Mouse (Mus musculus) retina, postnatal 1 day (tissue): ENCODE results near the gene Cdh12.

Experiments used
- DNase-seq: peaks from one replicate; pipeline ENCODE4 v3.0.0-alpha.2; 2012

Cdh12 gene

DNA sequence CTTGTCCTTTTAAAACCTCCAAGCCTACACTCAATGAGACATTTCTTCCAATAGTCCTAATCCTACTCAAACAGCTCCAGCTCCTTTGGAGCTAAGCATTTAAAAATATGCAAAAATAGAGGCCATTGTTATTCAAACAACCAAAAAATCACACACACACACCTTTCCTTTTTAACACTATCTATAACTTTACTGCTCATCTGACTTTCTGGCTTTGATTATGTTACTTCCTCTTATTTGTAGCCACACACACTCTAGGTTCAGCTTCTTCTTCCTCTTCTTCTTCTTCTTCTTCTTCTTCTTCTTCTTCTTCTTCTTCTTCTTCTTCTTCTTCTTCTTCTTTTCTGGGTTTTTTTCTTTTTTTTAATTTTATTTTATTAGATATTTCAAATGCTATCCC, 323.2 kb downstream of the Cdh12 start:
- no peak for DNase-seq

DNA sequence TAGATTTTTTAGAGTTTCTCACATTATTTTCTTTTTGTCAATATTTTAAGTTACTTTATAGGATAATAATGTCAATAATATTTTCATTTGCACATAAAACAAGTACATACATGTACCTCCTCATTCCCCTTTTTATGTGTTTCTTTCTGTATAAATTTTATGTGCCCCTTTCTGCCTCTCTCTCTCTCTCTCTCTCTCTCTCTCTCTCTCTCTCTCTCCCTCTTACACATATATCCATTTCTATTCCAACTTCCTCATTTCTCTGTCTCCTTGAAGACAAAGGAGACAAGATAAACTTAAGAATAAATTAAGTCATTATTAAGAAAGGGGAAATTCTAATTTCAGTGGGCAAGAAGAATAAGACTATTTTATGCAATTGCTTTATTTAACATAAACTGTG, 324.4 kb downstream of the Cdh12 start:
- no peak for DNase-seq

DNA sequence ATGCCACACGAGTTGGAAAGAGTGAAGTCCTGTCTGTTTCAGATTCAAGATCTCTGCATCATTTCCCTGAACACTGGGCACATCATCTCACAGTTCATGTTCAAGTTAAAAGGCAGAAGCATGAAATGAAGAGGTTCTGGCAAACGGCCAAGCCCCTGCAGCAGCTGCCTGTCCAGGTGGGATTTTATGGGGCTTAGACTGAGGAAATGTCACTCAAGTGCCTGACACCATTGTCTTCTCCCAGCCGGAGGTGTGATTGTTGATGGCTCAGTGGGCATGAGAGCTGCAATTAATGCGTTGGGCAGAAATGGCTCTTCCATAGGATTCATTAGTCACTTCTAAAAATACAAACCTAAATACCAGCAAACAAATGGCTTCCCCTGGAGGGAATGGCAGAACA, 347.9 kb downstream of the Cdh12 start:
- peak; percentile 39 for DNase-seq

DNA sequence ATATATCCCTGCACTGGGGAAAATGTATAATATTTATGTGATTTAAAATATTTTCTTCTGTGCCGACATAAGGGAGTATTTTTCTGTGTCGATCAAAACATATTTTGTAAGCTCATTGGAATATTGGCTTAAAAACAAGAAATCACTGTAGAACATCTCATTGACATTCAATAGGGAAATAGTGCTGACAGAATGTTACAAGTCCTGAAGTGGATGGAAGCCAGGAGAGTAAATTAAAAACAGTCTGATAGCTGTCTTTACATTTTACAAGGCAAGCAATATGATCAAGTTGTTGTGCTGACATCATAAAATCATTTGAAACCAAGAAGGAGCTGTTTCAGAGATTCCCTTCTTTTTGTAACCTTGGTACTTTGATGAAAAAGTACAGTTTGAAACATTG, 349.5 kb downstream of the Cdh12 start:
- DNase-seq: no peak

DNA sequence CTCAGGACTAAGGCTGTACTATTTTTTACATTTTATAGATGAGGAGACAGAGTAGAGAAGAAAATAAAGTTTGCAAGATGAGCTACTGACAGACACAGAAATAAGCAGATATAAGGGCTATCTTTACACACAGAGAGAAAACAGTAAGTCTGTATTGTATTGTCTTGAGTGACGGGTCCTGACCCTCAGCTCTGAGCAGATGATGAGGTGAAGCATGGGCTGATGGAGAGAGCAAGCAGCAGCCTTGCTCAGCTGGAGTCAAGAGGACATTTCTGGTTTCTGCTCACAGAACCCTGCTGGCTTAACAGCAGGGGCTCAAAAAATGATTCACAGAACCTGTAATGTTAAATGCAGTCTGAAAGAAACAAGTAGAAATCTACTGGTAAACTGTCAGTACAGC, 386.8 kb downstream of the Cdh12 start:
- peak; percentile 1 for DNase-seq

DNA sequence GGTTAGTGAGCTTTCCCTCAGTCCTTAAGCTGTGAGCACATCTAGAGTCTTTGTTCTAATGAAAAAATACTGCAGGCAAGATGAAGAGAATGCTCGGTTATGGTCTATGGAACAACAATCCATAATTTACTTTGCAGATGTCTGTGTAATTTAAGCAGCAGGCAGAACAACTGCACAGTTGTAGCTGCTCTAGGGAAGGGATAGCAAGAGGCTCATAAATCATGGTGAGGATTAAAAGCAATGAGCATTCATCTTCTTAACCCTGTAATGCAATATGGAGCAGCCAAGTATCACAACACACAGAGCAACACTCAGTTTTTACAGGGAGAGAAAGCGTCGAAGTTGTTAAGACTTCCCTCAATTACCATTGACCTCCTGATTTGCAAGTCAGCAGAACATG, 387.9 kb downstream of the Cdh12 start:
- DNase-seq: no peak

DNA sequence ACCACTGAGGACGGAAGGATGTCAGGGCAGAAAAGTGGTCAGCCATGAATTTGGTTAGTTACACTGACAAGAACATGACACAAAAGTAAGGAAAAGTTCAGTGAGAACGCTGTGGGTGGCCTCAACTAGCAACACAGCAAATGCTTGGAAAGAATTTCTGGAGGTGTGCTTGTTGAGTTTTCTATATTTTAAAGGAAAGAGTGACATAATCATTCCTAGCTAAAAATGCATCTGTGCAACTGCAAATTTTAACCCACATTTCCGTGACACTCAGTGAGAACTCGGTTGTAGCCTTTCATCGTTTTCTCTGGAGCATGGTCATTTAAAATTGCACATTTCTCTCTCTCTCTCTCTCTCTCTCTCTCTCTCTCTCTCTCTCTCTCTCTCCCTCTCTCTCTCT, 392.4 kb downstream of the Cdh12 start:
- no peak for DNase-seq

DNA sequence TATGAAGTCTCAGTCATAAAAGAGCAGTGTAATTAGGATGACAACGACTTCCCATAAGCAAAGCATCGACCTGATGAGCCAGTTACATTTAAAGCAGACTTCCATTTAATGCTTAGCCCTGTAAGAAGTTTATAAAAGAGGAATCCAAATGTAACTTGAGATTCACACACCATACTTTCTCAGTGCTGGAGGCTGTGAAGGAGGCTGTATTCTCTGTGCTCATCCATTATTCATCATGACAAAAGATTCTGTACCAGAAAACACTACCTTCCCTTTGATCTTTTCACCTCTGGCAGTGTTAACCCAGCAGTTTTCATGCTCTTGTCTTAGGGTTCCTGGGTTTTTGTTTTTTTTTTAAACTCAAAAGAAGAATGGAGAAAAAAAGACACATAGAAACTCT, 414.0 kb downstream of the Cdh12 start:
- no peak for DNase-seq

DNA sequence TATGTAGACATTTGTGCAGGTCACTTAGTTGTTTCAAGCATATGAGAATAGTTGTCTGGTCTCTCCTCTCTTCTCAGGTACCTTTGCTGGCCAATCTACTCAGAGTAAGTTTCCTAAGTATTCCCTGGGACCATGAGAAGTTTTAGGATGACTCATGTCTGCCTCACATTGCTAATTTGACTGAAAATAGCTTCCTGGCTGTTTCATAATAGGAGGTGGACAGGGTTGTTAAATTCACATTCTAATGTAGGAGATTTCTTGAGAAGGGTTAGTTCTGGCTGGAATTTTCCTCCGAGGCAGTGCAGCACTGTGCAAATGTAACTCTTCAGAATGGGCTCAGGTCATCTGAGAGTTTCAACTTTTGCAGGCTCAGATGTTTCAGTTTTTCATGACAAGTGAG, 423.5 kb downstream of the Cdh12 start:
- no peak for DNase-seq

DNA sequence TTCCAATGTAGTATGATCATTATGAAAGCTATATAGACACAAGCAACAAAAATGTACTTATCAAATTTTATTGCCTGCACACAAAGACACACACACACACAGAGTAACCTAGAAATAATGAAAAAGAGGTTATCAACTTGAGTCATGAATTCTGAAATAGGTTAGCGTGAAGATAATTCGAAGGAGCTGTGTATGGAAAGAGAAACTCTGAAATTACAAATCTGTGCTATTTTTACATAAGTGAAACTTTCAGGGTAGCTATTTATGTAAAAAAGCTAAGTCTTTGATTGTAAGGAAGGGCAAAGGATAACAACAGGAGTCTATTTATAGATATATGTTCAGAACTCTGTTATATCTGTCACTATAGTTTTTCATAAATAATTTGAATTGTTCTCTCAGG, 427.9 kb downstream of the Cdh12 start:
- no peak for DNase-seq

DNA sequence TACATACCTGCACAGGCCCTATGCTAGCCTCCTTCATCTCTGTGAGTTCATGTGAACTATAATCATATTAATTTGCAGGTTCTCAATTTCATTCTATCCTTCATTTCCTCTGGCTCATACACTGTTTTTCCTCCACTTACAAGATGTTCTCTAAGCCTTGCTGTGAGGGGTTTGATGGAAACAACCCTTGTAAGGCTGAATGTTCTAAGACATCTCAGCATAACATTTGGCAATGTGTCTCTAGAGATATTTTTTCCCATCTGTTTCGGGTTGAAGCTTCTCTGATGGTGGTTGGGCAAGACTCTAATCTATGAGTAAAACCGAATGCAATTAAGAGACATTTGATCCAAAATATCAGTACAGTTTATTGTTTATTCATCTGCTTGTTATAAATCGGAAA, 444.4 kb downstream of the Cdh12 start:
- DNase-seq: no peak

DNA sequence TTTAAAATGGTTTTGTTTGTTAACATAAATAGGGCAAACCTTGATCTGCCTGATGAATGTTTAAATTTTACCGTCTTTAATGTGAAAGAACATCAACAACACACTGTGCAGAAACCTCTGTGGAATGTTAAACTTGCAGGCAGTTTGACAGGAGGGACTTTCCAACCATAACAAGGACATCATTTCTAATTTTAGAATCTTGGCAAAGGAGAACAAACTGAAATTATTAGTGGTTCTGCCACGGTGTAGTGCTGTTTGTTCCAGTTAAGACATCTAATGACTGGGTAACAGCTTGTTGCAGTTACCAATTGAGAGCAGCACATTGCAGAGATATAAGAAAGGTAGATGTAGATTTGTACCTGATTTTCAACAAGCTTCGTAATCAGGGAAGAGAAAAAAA, 453.5 kb downstream of the Cdh12 start:
- no peak for DNase-seq

DNA sequence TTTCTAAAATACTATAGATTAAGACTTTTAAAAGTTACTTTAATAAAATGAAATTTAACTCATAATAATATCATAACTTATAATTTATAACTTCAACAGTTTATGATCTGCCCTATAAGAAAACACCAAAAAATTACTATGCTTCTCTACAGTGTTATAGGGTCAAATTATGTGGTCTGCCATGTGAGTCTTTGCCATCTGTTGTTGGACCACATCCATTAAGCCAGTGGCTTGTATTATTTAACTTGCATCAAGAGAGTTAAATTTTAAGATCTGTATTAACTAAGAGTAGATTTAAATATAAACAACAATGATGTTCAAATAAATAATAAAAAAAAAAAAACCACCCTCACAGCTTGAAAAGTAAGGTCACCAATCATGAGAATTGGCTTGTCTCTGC, 479.2 kb downstream of the Cdh12 start:
- DNase-seq: no peak

DNA sequence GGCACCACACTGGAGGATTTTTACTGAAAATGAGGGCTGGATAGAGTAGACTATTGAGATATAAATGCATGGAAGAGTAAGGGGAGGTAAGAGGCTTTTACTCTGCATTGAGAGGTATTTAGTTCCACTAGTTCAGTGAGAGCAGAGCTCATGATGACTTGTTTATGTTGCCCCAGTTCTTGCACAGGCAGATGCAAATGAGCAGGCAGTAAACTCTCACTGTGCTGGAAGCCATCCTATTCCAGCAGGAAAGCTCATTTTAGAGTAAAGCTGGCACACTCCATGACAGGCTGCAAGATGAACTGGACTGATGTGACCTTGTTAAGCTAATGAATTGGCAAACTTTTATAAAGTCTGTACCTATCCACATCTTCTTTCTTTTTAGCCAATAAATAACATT, 494.9 kb downstream of the Cdh12 start:
- no peak for DNase-seq

DNA sequence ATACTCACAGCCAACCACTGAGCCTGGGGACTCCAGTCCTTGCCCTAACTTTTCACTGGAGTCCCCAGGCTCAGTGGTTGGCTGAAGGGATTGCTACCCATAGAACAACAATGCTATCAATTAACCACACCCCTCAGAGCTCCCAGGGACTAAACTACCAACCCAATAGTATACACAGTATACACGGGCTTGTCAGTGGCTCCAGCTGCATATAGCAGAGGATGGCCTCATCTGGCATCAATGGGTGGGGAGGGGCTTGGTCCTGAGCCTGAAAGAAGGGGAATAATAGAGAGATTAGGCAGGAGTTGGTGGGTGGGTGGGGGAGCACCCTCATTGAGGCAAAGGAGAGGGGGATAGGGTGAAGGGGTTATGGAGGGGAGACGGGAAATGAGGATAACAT, 518.4 kb downstream of the Cdh12 start:
- no peak for DNase-seq

DNA sequence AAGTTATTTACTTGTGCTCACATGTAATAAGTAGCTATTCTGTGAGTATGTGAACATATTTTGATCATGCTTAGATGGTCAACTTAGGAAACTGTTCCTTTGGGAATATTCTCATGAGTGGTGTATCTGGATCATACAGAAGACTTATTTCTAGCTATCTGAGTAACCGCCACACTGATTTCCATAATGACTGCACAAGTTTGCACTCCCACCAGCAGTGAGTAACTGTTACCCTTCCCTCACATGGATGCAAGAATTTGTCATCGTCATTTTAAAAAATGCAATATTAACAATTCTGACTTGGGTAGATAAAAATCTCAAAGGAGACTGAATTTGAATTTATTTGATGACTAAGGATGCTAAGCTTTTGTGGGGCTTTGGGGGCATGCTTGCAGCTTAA, 522.0 kb downstream of the Cdh12 start:
- DNase-seq: no peak

DNA sequence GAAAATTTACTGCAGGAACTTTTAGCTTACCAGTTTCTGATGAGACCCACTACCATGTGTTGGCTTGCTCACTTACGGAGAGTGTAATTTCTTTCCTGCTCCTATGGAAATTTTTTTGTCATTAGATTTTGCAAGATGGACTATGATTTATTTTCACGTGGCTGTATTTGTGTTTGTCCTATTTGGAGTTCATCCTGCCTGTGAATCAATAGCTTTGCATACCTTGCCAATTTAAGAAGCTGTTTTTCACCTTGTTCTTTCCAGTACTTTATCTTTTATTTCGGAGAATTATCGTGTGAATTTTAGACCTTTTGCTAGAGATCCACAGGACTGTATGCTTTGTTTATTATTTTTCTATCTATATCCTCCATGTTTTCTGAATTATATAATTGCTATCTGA, 551.5 kb downstream of the Cdh12 start:
- DNase-seq: no peak

DNA sequence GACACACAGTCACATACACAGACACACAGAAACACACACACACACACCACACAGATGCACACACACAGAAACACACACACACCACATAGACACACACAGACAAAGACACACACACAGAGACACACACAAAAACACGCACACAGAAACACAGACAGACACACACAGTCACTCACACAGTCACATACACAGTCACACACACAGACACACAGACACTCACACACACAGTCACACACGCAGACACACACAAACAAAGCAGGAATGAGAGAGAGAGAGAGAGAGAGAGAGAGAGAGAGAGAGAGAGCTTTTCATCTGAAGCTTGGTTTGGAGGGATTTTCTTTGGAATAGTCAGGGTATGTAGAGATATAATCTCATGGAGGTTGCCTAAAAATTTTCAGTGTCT, 558.9 kb downstream of the Cdh12 start:
- DNase-seq: no peak

DNA sequence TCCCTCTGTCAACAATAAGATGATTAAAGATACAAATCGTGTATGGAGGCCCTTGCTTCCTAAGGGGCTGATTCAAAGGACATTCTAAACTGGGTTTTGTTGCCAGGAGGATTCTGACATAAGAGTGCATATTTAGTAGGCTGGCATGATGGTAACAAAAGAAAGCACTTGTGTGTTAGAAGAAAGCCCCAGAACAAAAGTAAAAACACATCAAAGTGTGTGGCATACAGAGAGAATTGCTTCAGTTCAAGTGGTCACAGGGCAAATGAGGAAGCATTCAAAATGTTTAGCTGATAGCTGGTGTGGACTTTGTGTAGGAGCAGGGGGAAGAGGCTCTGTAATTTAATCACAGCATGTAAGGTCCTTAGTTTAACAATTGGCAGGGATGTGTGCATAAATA, 559.4 kb downstream of the Cdh12 start:
- no peak for DNase-seq

DNA sequence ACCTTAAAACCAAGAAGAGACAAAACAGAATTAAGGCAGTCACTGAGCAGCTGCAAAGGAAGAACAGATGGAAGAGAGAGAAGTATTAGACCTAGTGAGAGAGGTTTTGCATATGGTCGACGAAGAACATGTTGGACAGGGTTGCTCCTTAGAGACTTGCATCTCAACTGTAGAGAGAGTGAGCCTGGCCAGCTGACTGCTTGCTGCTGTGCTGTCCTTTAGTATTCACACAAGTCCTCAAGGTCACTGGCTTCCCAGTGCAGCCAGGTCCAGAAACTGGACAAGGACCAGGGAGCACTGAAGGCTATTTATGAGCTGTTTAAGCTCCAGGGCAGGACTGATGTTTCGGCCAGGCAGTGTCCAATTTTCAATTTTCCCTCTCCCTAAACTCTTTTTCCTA, 559.9 kb downstream of the Cdh12 start:
- DNase-seq: no peak

DNA sequence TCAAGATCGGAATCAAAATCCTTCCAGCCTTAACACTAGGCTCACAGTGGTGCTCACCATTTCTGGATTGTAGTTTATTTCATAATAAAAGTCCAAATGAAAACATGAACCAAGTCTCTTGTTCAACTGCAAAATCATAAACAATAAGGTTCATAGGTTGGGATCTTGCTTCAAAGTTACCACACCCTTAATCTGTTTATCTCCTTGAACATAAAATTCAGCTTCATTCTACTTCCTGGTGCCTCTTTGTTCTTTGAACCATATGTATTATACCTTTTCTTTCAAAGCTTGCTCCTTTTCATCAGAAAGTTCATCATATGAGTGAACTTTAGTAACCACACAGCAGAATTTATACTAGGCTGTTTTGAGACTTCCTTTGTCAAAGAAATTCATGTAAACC, 614.6 kb downstream of the Cdh12 start:
- DNase-seq: no peak

DNA sequence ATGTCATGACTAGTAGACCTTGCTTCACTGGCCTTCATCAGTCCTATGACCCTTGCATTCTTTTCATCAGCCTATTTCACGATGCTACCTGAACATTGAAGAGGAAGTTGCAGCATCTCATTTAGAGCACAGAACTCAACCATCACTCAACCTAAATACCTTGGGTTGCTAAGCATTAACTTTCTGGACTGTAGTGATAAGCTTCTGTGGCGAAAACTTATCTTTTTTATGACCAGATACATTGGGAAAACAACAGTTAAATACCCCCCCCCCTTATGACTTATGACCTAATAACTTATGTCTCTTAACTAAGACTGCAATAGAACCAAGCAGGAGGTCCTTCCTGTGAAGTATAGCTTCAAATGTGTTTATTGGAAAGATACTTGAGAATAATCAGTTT, 620.2 kb downstream of the Cdh12 start:
- no peak for DNase-seq

DNA sequence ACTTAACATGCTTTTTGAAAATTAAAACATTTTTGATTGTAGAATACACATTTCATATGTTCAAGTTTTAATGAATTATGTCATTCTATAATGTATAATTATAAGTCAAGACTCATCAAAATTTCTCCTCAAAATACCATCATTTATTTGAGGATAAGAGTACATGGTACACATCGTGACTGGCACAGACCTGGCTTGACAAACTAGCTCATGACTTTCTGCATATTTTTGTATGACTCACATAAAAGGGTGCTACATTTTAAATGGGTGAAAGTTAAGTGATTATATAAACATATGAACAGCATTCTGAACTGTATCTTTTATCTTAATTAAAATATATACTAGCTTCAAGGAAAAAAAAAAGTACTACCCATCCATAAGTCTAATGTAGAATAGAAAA, 643.8 kb downstream of the Cdh12 start:
- no peak for DNase-seq

DNA sequence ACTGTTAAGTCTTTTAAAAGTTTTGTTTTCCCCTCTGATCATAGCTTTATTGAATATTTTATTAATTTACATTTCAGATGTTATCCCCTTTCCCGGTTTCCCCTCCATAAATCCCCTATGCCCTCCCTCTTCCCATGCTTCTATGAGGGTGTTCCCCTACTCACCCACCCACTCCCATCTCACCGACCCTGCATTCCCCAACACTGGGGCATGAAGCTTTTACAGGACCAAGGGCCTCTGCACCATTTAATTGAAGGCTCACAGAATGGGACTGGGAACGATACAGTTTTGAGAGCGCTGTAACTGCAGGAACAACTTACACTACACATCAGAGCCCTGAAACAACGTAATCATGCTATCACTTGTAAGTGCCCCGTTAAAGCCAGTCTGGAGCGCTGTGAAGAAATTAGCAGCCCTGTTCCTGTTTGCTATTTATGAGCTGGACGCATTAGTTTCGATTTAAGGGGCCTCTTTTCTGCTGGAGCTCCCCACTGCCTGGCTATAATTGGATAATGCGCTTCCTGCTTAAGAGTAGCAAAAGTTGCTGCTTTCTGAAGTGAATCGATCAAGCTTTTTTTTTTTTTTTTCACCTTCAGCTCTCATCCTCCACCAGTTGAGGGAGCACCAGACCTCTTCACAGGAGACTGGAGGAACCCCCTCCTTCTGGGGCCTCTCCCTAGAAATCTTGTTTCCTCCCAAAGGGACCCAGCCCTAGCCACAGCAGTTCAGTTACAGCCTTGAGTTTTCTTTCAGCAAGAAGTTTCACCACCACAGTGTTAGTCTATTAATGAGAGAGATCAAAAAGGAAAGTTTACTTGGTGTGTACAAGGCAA, 660.2 kb downstream of the Cdh12 start:
- peak; percentile 66 for DNase-seq

DNA sequence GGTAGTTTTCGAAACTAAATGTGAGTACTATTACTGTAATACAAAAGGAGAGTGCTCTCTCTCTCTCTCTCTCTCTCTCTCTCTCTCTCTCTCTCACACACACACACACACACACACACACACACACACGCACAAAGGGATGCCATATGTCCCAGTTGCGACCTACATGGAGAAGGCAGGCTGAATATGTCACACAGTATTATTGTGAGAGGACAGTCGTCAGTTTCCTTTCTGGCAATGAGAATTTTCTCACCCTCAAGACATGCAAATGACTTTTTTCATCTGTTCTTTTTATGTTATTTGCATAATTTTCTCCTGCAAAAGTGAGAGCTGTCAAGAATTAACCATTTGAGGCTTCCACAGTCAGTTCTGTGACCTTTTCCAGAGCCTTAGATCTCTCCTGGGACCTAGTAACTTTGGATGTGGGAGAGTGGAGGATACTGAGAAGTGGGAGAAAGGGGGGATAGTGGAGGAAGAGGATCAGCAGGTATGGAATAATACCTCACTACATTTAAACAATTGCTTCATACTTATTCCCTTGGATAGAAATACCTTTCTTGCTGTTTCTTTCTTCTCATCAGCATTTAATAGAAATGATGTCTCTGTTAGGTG, 660.9 kb downstream of the Cdh12 start:
- DNase-seq: peak; percentile 58
